Mouse (Mus musculus) liver, embryonic 12.5 days (tissue): ENCODE results near the gene Cacna1b. TPM values are rescaled to one million over a fixed set of nuclear protein-coding genes. Genes with fewer than 3 reads are reported as not detected.

ENCODE experiments used
- ATAC-seq: fragments of 200-750 bp; cut with Nextera tagmentation; 2 replicates; pipeline ENCODE4 v1.8.0; 2017; ENCODE audit warnings: moderate number of reproducible peaks, mild to moderate bottlenecking, moderate library complexity
- H3K27ac ChIP-seq: fragments of 300-500 bp; sonication (generic); 2 replicates; pipeline ENCODE4 v1.5.1; 2016; ENCODE audit warnings: mild to moderate bottlenecking
- H3K27me3 ChIP-seq: fragments of 300-500 bp; sonication (generic); replicated peaks from 2 replicates; pipeline ENCODE4 v1.6.1; 2016; ENCODE audit warnings: mild to moderate bottlenecking, moderate library complexity
- H3K36me3 ChIP-seq: fragments of 300-500 bp; sonication (generic); 2 replicates; pipeline ENCODE4 v1.6.1; 2016; ENCODE audit warnings: mild to moderate bottlenecking, moderate library complexity
- H3K4me1 ChIP-seq: fragments of 300-500 bp; sonication (generic); 2 replicates; pipeline ENCODE4 v1.6.1; 2016
- H3K4me2 ChIP-seq: fragments of 300-500 bp; sonication (generic); 2 replicates; pipeline ENCODE4 v1.6.1; 2016; ENCODE audit warnings: mild to moderate bottlenecking, moderate library complexity
- H3K4me3 ChIP-seq: fragments of 300-500 bp; sonication (generic); 2 replicates; pipeline ENCODE4 v1.5.1; 2016; ENCODE audit warnings: mild to moderate bottlenecking, moderate library complexity
- H3K9ac ChIP-seq: fragments of 300-500 bp; sonication (generic); 2 replicates; pipeline ENCODE4 v1.6.1; 2016; ENCODE audit warnings: mild to moderate bottlenecking, moderate library complexity
- H3K9me3 ChIP-seq: fragments of 300-500 bp; sonication (generic); replicated peaks from 2 replicates; pipeline ENCODE4 v1.6.1; 2016; ENCODE audit warnings: mild to moderate bottlenecking, moderate library complexity
- WGBS: fragments of 180-500 bp; shearing (Covaris S2); methylation state at CpG from one replicate; pipeline ENCODE4 v1.1.7; 2016; ENCODE audit not compliant: insufficient replicate concordance; 5-methylcytosine and 5-hydroxymethylcytosine counted together
- polyA plus RNA-seq: library from polyadenylated mRNA; unstranded; fragments of >200 nt; fragmentation: Nextera tagmentation; extraction: Ambion mirVana; gene quantifications from 2 replicates; pipeline ENCODE4 v1.2.1, GENCODE M21; 2016

Cacna1b gene
- polyA plus RNA-seq, 1 experiment from 2014 or later = 0.02 TPM

GRCm38 (mm10) chr2:24679012-24679651, 83.8 kb downstream of the Cacna1b start:
- 0 out of 2 replicates have a peak, but pooled peaks have one; percentile 21 for ATAC-seq
- Histone ChIP-seq H3K4me1 (no peaks in the 10 kb centered on the region), H3K9me3 (no peaks in the 10 kb centered on the region), H3K4me2 (peak overlapping the region; percentile 42), H3K27ac (no peak overlapping the region), H3K9ac (no peak overlapping the region), H3K4me3 (no peak overlapping the region), H3K27me3 (peaks cover 28% of the 10 kb centered on the region), H3K36me3 (no peaks in the 10 kb centered on the region)
- 25% methylated on average over 50 of the region's 50 CpGs for WGBS

GRCm38 (mm10) chr2:24678538-24678937, 84.4 kb downstream of the Cacna1b start:
- no peaks in the 10 kb centered on the region for H3K9me3 ChIP-seq
- 58% methylated on average over 5 of the region's 5 CpGs for WGBS
- H3K4me2 ChIP-seq = no peak overlapping the region; the same call in 1 of the 2 replicates

GRCm38 (mm10) chr2:24678110-24678509, 84.8 kb downstream of the Cacna1b start:
- Histone ChIP-seq H3K36me3 (no peaks in the 10 kb centered on the region), H3K27me3 (peaks cover 28% of the 10 kb centered on the region), H3K4me3 (no peak overlapping the region), H3K27ac (no peak overlapping the region), H3K9me3 (no peaks in the 10 kb centered on the region), H3K4me1 (no peaks in the 10 kb centered on the region), H3K9ac (no peak overlapping the region), H3K4me2 (no peak overlapping the region)
- no peak for ATAC-seq
- WGBS = 57% methylated on average over 4 of the region's 4 CpGs

More at GRCm38 (mm10) chr2:24678538-24678937, 84.4 kb downstream of the Cacna1b start:
- H3K4me3 ChIP-seq = no peak overlapping the region
- peaks cover 28% of the 10 kb centered on the region for H3K27me3 ChIP-seq
- no peaks in the 10 kb centered on the region for H3K4me1 ChIP-seq
- H3K9ac ChIP-seq = no peak overlapping the region
- H3K36me3 ChIP-seq = no peaks in the 10 kb centered on the region
- H3K27ac ChIP-seq = no peak overlapping the region
- ATAC-seq = no peak

- 76% methylated on average over 3 of the region's 3 CpGs for WGBS
Observed at GRCm38 (mm10) chr2:24677629-24678028, 85.3 kb downstream of the Cacna1b start.

GRCm38 (mm10) chr2:24674432-24675006, 88.4 kb downstream of the Cacna1b start:
- H3K27ac ChIP-seq = no peak overlapping the region
- ATAC-seq = no peak
- H3K4me3 ChIP-seq = no peak overlapping the region
- 65% methylated on average over 6 of the region's 6 CpGs for WGBS
- no peaks in the 10 kb centered on the region for H3K4me1 ChIP-seq
- no peak overlapping the region for H3K4me2 ChIP-seq
- peaks cover 11% of the 10 kb centered on the region for H3K27me3 ChIP-seq
- H3K36me3 ChIP-seq = no peaks in the 10 kb centered on the region
- H3K9ac ChIP-seq = no peak overlapping the region
- no peaks in the 10 kb centered on the region for H3K9me3 ChIP-seq

More at GRCm38 (mm10) chr2:24677629-24678028, 85.3 kb downstream of the Cacna1b start:
- no peak overlapping the region for H3K9ac ChIP-seq
- peaks cover 28% of the 10 kb centered on the region for H3K27me3 ChIP-seq
- no peaks in the 10 kb centered on the region for H3K36me3 ChIP-seq
- H3K27ac ChIP-seq = no peak overlapping the region
- no peak overlapping the region for H3K4me3 ChIP-seq
- no peak overlapping the region for H3K4me2 ChIP-seq
- no peaks in the 10 kb centered on the region for H3K4me1 ChIP-seq
- H3K9me3 ChIP-seq = no peaks in the 10 kb centered on the region
- ATAC-seq = no peak

- Histone ChIP-seq H3K36me3 (no peaks in the 10 kb centered on the region), H3K4me2 (no peak overlapping the region), H3K4me3 (no peak overlapping the region), H3K4me1 (no peaks in the 10 kb centered on the region), H3K9ac (no peak overlapping the region), H3K27ac (no peak overlapping the region), H3K9me3 (no peaks in the 10 kb centered on the region), H3K27me3 (no peaks in the 10 kb centered on the region)
- 71% methylated on average over 5 of the region's 5 CpGs for WGBS
- no peak for ATAC-seq
Observed at GRCm38 (mm10) chr2:24668598-24668997, 94.4 kb downstream of the Cacna1b start.

GRCm38 (mm10) chr2:24664678-24665257, 98.2 kb downstream of the Cacna1b start:
- H3K9me3 ChIP-seq = no peaks in the 10 kb centered on the region
- WGBS = 37% methylated on average over 9 of the region's 9 CpGs
- no peak overlapping the region for H3K9ac ChIP-seq
- no peak overlapping the region for H3K27ac ChIP-seq
- H3K27me3 ChIP-seq = no peaks in the 10 kb centered on the region
- H3K4me3 ChIP-seq = no peak overlapping the region
- ATAC-seq = no peak
- H3K4me2 ChIP-seq = no peak overlapping the region
- no peaks in the 10 kb centered on the region for H3K36me3 ChIP-seq
- H3K4me1 ChIP-seq = no peaks in the 10 kb centered on the region

GRCm38 (mm10) chr2:24659150-24659775, 103.7 kb downstream of the Cacna1b start:
- 69% methylated on average over 6 of the region's 6 CpGs for WGBS
- ATAC-seq = no peak

GRCm38 (mm10) chr2:24648503-24648902, 114.4 kb downstream of the Cacna1b start:
- H3K36me3 ChIP-seq = no peaks in the 10 kb centered on the region
- no peak for ATAC-seq
- H3K27me3 ChIP-seq = no peaks in the 10 kb centered on the region
- no peak overlapping the region for H3K9ac ChIP-seq
- H3K4me2 ChIP-seq = no peak overlapping the region
- no peak overlapping the region for H3K4me3 ChIP-seq
- H3K4me1 ChIP-seq = no peaks in the 10 kb centered on the region
- WGBS = 66% methylated on average over 6 of the region's 6 CpGs
- H3K9me3 ChIP-seq = no peaks in the 10 kb centered on the region
- no peak overlapping the region for H3K27ac ChIP-seq

More at GRCm38 (mm10) chr2:24659150-24659775, 103.7 kb downstream of the Cacna1b start:
- H3K4me3 ChIP-seq = no peak overlapping the region
- no peaks in the 10 kb centered on the region for H3K27me3 ChIP-seq
- no peak overlapping the region for H3K27ac ChIP-seq
- H3K9me3 ChIP-seq = no peaks in the 10 kb centered on the region
- no peak overlapping the region for H3K9ac ChIP-seq
- H3K36me3 ChIP-seq = no peaks in the 10 kb centered on the region
- H3K4me1 ChIP-seq = no peaks in the 10 kb centered on the region
- H3K4me2 ChIP-seq = no peak overlapping the region

- Histone ChIP-seq H3K4me3 (no peak overlapping the region), H3K27me3 (no peaks in the 10 kb centered on the region), H3K36me3 (no peaks in the 10 kb centered on the region), H3K9ac (no peak overlapping the region), H3K9me3 (no peaks in the 10 kb centered on the region), H3K4me1 (no peaks in the 10 kb centered on the region), H3K4me2 (no peak overlapping the region), H3K27ac (no peak overlapping the region)
- ATAC-seq = no peak
- WGBS = 65% methylated on average over 5 of the region's 5 CpGs
Observed at GRCm38 (mm10) chr2:24646452-24647146, 116.4 kb downstream of the Cacna1b start.

GRCm38 (mm10) chr2:24642834-24643233, 120.1 kb downstream of the Cacna1b start:
- Histone ChIP-seq H3K4me3 (no peak overlapping the region), H3K36me3 (no peaks in the 10 kb centered on the region), H3K9me3 (no peaks in the 10 kb centered on the region), H3K27ac (no peak overlapping the region), H3K27me3 (no peaks in the 10 kb centered on the region), H3K9ac (no peak overlapping the region), H3K4me1 (no peaks in the 10 kb centered on the region), H3K4me2 (no peak overlapping the region)
- 60% methylated on average over 7 of the region's 7 CpGs for WGBS
- no peak for ATAC-seq
